Mouse (Mus musculus) megakaryocyte-erythroid progenitor cell, adult 5-6 weeks (primary cell): Measurements from ENCODE around the gene Il22ra2. TPM values are rescaled to one million over a fixed set of nuclear protein-coding genes. Genes with fewer than 3 reads are reported as not detected.

Experiments used
- total RNA-seq, 2 experiments: library from RNA; stranded (forward) in 1 of 2; stranded (reverse) in 1 of 2; fragments of 200-1000, 215-1000 nt in 1 of 2; fragments of >200 nt in 1 of 2; fragmentation: Nextera tagmentation in 1 of 2; gene quantifications; 2 replicates each; pipeline ENCODE4 v1.2.3; 2014 to 2017

Il22ra2 gene
- total RNA-seq, 2 experiments from 2014 or later: not detected

Other genes with a start within 250 kb of the Il22ra2 start
- gene Ifngr1, start 30.0 kb upstream of the Il22ra2 start, total RNA-seq (2014; fragmentation: Nextera tagmentation): 162 and 163 TPM in 2 replicates
- gene Ifngr1, start 30.0 kb upstream of the Il22ra2 start, total RNA-seq (2017): 197 and 256 TPM in 2 replicates
- gene Il20ra, start 90.6 kb downstream of the Il22ra2 start, total RNA-seq (2014; fragmentation: Nextera tagmentation): not detected in 2 replicates
- gene Il20ra, start 90.6 kb downstream of the Il22ra2 start, total RNA-seq (2017): not detected in 2 replicates
- 0.72 and 0.92 TPM in 2 replicates for gene Slc35d3, start 229.5 kb downstream of the Il22ra2 start, total RNA-seq (2014; fragmentation: Nextera tagmentation)
- gene Slc35d3, start 229.5 kb downstream of the Il22ra2 start, total RNA-seq (2017): 0.14 and 1.6 TPM in 2 replicates